Mouse (Mus musculus) liver, embryonic 13.5 days (tissue): ENCODE measurements around the gene Anp32a. TPM values are rescaled to one million over a fixed set of nuclear protein-coding genes. Genes with fewer than 3 reads are reported as not detected.

ENCODE experiments used
- ATAC-seq: fragments of 200-750 bp; cut with Nextera tagmentation; 2 replicates; pipeline ENCODE4 v1.8.0; 2017; ENCODE audit warnings: low read depth, mild to moderate bottlenecking, moderate number of reproducible peaks, moderate library complexity
- DNase-seq: peaks from one replicate; pipeline ENCODE4 v3.0.0; 2022
- H3K27ac ChIP-seq: fragments of 300-500 bp; sonication (generic); 2 replicates; pipeline ENCODE4 v1.5.1; 2015; ENCODE audit warnings: moderate library complexity, mild to moderate bottlenecking, inconsistent platforms
- H3K27me3 ChIP-seq: fragments of 300-500 bp; sonication (generic); 2 replicates; pipeline ENCODE4 v1.6.1; 2015; ENCODE audit warnings: mild to moderate bottlenecking, inconsistent platforms
- H3K36me3 ChIP-seq: fragments of 300-500 bp; sonication (generic); 2 replicates; pipeline ENCODE4 v1.6.1; 2015; ENCODE audit warnings: mild to moderate bottlenecking, inconsistent platforms
- H3K4me1 ChIP-seq: fragments of 300-500 bp; sonication (generic); replicated peaks from 2 replicates; pipeline ENCODE4 v1.6.1; 2015; ENCODE audit warnings: inconsistent platforms
- H3K4me2 ChIP-seq: fragments of 300-500 bp; sonication (generic); 2 replicates; pipeline ENCODE4 v1.6.1; 2015; ENCODE audit warnings: inconsistent platforms, mild to moderate bottlenecking, moderate library complexity
- H3K4me3 ChIP-seq: fragments of 300-500 bp; sonication (generic); replicated peaks from 2 replicates; pipeline ENCODE4 v1.5.1; 2015; ENCODE audit warnings: mild to moderate bottlenecking, inconsistent platforms
- H3K9ac ChIP-seq: fragments of 300-500 bp; sonication (generic); 2 replicates; pipeline ENCODE4 v1.6.1; 2015; ENCODE audit warnings: mild to moderate bottlenecking, inconsistent platforms
- H3K9me3 ChIP-seq: fragments of 300-500 bp; sonication (generic); replicated peaks from 2 replicates; pipeline ENCODE4 v1.6.1; 2016; ENCODE audit warnings: inconsistent platforms
- WGBS: fragments of 180-500 bp; shearing (Covaris S2); methylation state at CpG from one replicate; pipeline ENCODE4 v1.1.7; 2015; ENCODE audit not compliant: insufficient replicate concordance; 5-methylcytosine and 5-hydroxymethylcytosine counted together
- polyA plus RNA-seq: library from polyadenylated mRNA; unstranded; fragments of >200 nt; fragmentation: Nextera tagmentation; extraction: Ambion mirVana; gene quantifications from 2 replicates; pipeline ENCODE4 v1.2.1, GENCODE M21; 2015

Gene Anp32a
- polyA plus RNA-seq, 1 experiment from 2014 or later = 102 TPM

GRCm38 (mm10) chr9:62421027-62421426, 79.9 kb downstream of the Anp32a start:
- DNase-seq (peak; percentile 81), ATAC-seq (peak; percentile 93)
- H3K27ac ChIP-seq = peak overlapping the region; percentile 30
- H3K36me3 ChIP-seq = no peaks in the 10 kb centered on the region
- no peaks in the 10 kb centered on the region for H3K27me3 ChIP-seq
- peak overlapping the region; percentile 47 for H3K4me3 ChIP-seq
- H3K4me1 ChIP-seq = peaks cover 26% of the 10 kb centered on the region
- WGBS = under 1% methylated on average over 13 of the region's 13 CpGs
- H3K9ac ChIP-seq = peak overlapping the region; percentile 45
- H3K4me2 ChIP-seq = peak overlapping the region; percentile 68
- H3K9me3 ChIP-seq = peaks cover 3% of the 10 kb centered on the region

- Histone ChIP-seq H3K4me2 (peak overlapping the region; percentile 68; the same call in 1 of the 2 replicates), H3K36me3 (no peaks in the 10 kb centered on the region), H3K9ac (no peak overlapping the region), H3K4me1 (peaks cover 26% of the 10 kb centered on the region), H3K4me3 (no peak overlapping the region), H3K9me3 (peaks cover 3% of the 10 kb centered on the region), H3K27me3 (no peaks in the 10 kb centered on the region), H3K27ac (no peak overlapping the region; the same call in 1 of the 2 replicates)
- DNase-seq (no peak), ATAC-seq (no peak)
- 79% methylated on average over 6 of the region's 6 CpGs for WGBS
These were observed 80.8 kb downstream of the Anp32a start for GRCm38 (mm10) chr9:62421911-62422310.

- no peak for ATAC-seq
These were observed 81.8 kb downstream of the Anp32a start for GRCm38 (mm10) chr9:62422926-62423325.

GRCm38 (mm10) chr9:62423871-62424270, 82.8 kb downstream of the Anp32a start:
- Histone ChIP-seq H3K4me3 (no peak overlapping the region), H3K36me3 (no peaks in the 10 kb centered on the region), H3K9me3 (no peaks in the 10 kb centered on the region), H3K4me1 (peaks cover 26% of the 10 kb centered on the region), H3K27me3 (no peaks in the 10 kb centered on the region), H3K4me2 (no peak overlapping the region), H3K27ac (no peak overlapping the region), H3K9ac (no peak overlapping the region)
- ATAC-seq (no peak), DNase-seq (no peak)
- WGBS = 87% methylated on average over 10 of the region's 10 CpGs

More at GRCm38 (mm10) chr9:62422926-62423325, 81.8 kb downstream of the Anp32a start:
- Histone ChIP-seq H3K4me2 (no peak overlapping the region), H3K9me3 (peaks cover 3% of the 10 kb centered on the region), H3K9ac (no peak overlapping the region), H3K4me3 (no peak overlapping the region), H3K36me3 (no peaks in the 10 kb centered on the region), H3K4me1 (peaks cover 26% of the 10 kb centered on the region), H3K27me3 (no peaks in the 10 kb centered on the region), H3K27ac (no peak overlapping the region)
- DNase-seq = no peak
- 27% methylated on average over 10 of the region's 10 CpGs for WGBS

- H3K27ac ChIP-seq = no peak overlapping the region; the same call in none of the 2 replicates
- WGBS = 24% methylated on average over 5 of the region's 5 CpGs
These were observed 84.2 kb downstream of the Anp32a start for GRCm38 (mm10) chr9:62425265-62425664.

GRCm38 (mm10) chr9:62426021-62426420, 84.9 kb downstream of the Anp32a start:
- WGBS = 77% methylated on average over 19 of the region's 19 CpGs
- Histone ChIP-seq H3K4me3 (no peak overlapping the region), H3K4me2 (no peak overlapping the region), H3K27ac (no peak overlapping the region), H3K9me3 (no peaks in the 10 kb centered on the region), H3K9ac (no peak overlapping the region), H3K4me1 (peaks cover 15% of the 10 kb centered on the region), H3K36me3 (no peaks in the 10 kb centered on the region), H3K27me3 (no peaks in the 10 kb centered on the region)
- ATAC-seq (no peak), DNase-seq (no peak)

More at GRCm38 (mm10) chr9:62425265-62425664, 84.2 kb downstream of the Anp32a start:
- Histone ChIP-seq H3K36me3 (no peaks in the 10 kb centered on the region), H3K4me1 (peaks cover 23% of the 10 kb centered on the region), H3K9ac (no peak overlapping the region), H3K4me3 (no peak overlapping the region), H3K4me2 (no peak overlapping the region), H3K27me3 (no peaks in the 10 kb centered on the region), H3K9me3 (no peaks in the 10 kb centered on the region)
- ATAC-seq = no peak
- DNase-seq = no peak

GRCm38 (mm10) chr9:62426531-62426930, 85.4 kb downstream of the Anp32a start:
- DNase-seq = no peak
- Histone ChIP-seq H3K27ac (no peak overlapping the region), H3K36me3 (no peaks in the 10 kb centered on the region), H3K9ac (no peak overlapping the region), H3K4me1 (peaks cover 10% of the 10 kb centered on the region), H3K9me3 (no peaks in the 10 kb centered on the region), H3K4me3 (no peak overlapping the region), H3K27me3 (no peaks in the 10 kb centered on the region), H3K4me2 (no peak overlapping the region)
- 67% methylated on average over 6 of the region's 6 CpGs for WGBS
- no peak for ATAC-seq

- no peak for DNase-seq
- H3K27ac ChIP-seq = no peak overlapping the region
- no peak for ATAC-seq
- no peak overlapping the region for H3K9ac ChIP-seq
- WGBS = 47% methylated on average over 8 of the region's 8 CpGs
- no peaks in the 10 kb centered on the region for H3K27me3 ChIP-seq
- H3K9me3 ChIP-seq = no peaks in the 10 kb centered on the region
- no peak overlapping the region for H3K4me3 ChIP-seq
- peaks cover 6% of the 10 kb centered on the region; the same call in 1 of the 2 replicates for H3K4me1 ChIP-seq
- no peak overlapping the region for H3K4me2 ChIP-seq
- H3K36me3 ChIP-seq = no peaks in the 10 kb centered on the region
These were observed 85.9 kb downstream of the Anp32a start for GRCm38 (mm10) chr9:62427010-62427409.

Other genes with a start within 250 kb of the Anp32a start
- 5.3 and 7.6 TPM in 2 replicates for gene Glce, start 218.6 kb upstream of the Anp32a start, polyA plus RNA-seq
- gene Spesp1, start 59.1 kb upstream of the Anp32a start, polyA plus RNA-seq = not detected in 2 replicates
- 0.98 and 1.2 TPM in 2 replicates for gene Coro2b, start 195.8 kb downstream of the Anp32a start, polyA plus RNA-seq